ENCODE assay signal across 8 mouse cellular contexts in the genomic region with DNA sequence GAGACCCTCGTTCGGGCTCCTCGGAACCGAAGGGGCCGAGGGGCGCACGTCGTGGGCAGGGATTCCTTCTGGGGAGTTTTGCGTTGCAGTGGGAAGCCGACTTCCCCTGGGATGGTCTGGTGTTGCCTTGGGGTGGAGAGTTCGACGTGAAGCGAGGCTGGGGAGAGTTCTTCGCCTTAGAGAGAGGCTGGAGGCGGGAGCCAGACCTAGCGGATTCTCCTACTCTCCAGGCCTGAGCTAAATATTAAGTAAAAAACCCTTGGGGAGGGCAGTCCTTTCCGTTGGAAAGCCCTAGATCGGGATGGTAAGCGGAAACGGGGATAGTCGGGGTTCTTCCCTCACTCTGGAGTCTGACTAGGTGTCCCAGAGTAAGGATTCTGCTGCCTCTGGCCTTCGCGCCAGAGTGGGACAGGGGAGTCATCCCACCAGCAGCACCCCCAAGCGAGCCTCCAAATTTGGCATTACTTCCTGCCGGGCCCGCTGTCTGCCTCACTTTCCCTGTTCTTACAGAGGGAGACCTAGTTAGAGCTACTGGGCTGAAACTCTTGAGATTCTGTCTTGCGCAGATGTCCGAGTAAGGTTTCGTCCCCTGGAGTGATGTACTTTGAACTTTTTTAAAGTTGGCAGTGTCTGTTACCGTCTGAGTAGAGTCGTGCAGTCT. TPM values are rescaled to one million over a fixed set of nuclear protein-coding genes. Genes with fewer than 3 reads are reported as not detected.
DNase-seq lines count a peak whose midpoint lies in the region; ATAC-seq and TF ChIP-seq lines count a peak whose summit lies in the region.

No protein-coding gene starts in this region.

- WGBS in forebrain, embryonic 15.5 days, result under 1% methylated on average over 31 of the region's 31 CpGs
- WGBS in intestine, embryonic 15.5 days, result under 1% methylated on average over 31 of the region's 31 CpGs
- WGBS in liver, embryonic 16.5 days (ENCODE audit: insufficient replicate concordance), result under 1% methylated on average over 31 of the region's 31 CpGs
- under 1% methylated on average over 31 of the region's 31 CpGs for WGBS in olfactory bulb, adult 2 months

- peak overlapping the region; percentile 99 for H3K9ac ChIP-seq in forebrain, embryonic 15.5 days (replicated peaks)
- H3K9ac ChIP-seq in intestine, embryonic 15.5 days, result peak overlapping the region; percentile 95
- H3K9ac ChIP-seq in liver, embryonic 16.5 days (ENCODE audit: low read depth, low read length), result peak overlapping the region; percentile 81

- no peaks in the 10 kb centered on the region for H3K36me3 ChIP-seq in forebrain, embryonic 15.5 days
- no peaks in the 10 kb centered on the region for H3K36me3 ChIP-seq in intestine, embryonic 15.5 days
- H3K36me3 ChIP-seq in liver, embryonic 16.5 days (ENCODE audit: control insufficient read depth, insufficient read depth), result no peaks in the 10 kb centered on the region

- peak; percentile 34 to 53 for DNase-seq in spleen, postnatal 10 days (ENCODE audit: low spot score in 2 of 2)
- no peak for DNase-seq in spleen, adult 12 weeks (ENCODE audit: low spot score)
- DNase-seq in left cerebral cortex, adult 9 months (ENCODE audit: low spot score in 2 of 2), result no peak

- TF ChIP-seq CTCF in bone marrow macrophage, adult 2 months (IDR thresholded peaks at IDR 0.05; ENCODE audit: low read depth, low read length), result no peak
- TF ChIP-seq CTCF in olfactory bulb, adult 2 months (IDR thresholded peaks at IDR 0.05; ENCODE audit: insufficient read depth, low read depth, low read length), result no peak

- H3K27me3 ChIP-seq in forebrain, embryonic 15.5 days, result no peaks in the 10 kb centered on the region
- no peaks in the 10 kb centered on the region for H3K27me3 ChIP-seq in intestine, embryonic 15.5 days (replicated peaks)
- no peaks in the 10 kb centered on the region for H3K27me3 ChIP-seq in liver, embryonic 16.5 days (ENCODE audit: control insufficient read depth, insufficient read depth, low read depth, low read length)

- H3K4me3 ChIP-seq in bone marrow macrophage, adult 2 months (ENCODE audit: insufficient read depth, low read length), result peak overlapping the region; percentile 97
- H3K4me3 ChIP-seq in forebrain, embryonic 15.5 days, result peak overlapping the region; percentile 100
- H3K4me3 ChIP-seq in intestine, embryonic 15.5 days (replicated peaks), result peak overlapping the region; percentile 91
- peak overlapping the region; percentile 100 for H3K4me3 ChIP-seq in liver, embryonic 16.5 days (ENCODE audit: low read depth, low read length)
- peak overlapping the region; percentile 92 for H3K4me3 ChIP-seq in olfactory bulb, adult 2 months (ENCODE audit: insufficient read depth, low read depth, low read length)

- TF ChIP-seq POLR2A in bone marrow macrophage, adult 2 months (IDR thresholded peaks at IDR 0.05; ENCODE audit: borderline replicate concordance, low read depth, low read length), result no peak
- no peak for TF ChIP-seq POLR2A in olfactory bulb, adult 2 months (IDR thresholded peaks at IDR 0.05; ENCODE audit: insufficient read depth, low read depth, low read length)

- H3K4me1 ChIP-seq in bone marrow macrophage, adult 2 months (ENCODE audit: control insufficient read depth, insufficient read depth, low read length), result peaks cover 6% of the 10 kb centered on the region
- H3K4me1 ChIP-seq in forebrain, embryonic 15.5 days, result peaks cover 41% of the 10 kb centered on the region
- peaks cover 10% of the 10 kb centered on the region for H3K4me1 ChIP-seq in intestine, embryonic 15.5 days (replicated peaks)
- H3K4me1 ChIP-seq in liver, embryonic 16.5 days (ENCODE audit: control insufficient read depth, low read depth, low read length), result peaks cover 11% of the 10 kb centered on the region
- H3K4me1 ChIP-seq in olfactory bulb, adult 2 months (ENCODE audit: control insufficient read depth, insufficient read depth, low read length), result peaks cover 3% of the 10 kb centered on the region

- H3K4me2 ChIP-seq in forebrain, embryonic 15.5 days (replicated peaks), result peak overlapping the region; percentile 99
- H3K4me2 ChIP-seq in intestine, embryonic 15.5 days (replicated peaks), result peak overlapping the region; percentile 87
- peak overlapping the region; percentile 85 for H3K4me2 ChIP-seq in liver, embryonic 16.5 days (ENCODE audit: low read depth, low read length)

- peak; percentile 0; the same call in 1 of the 2 replicates for ATAC-seq in forebrain, embryonic 15.5 days (replicated peaks)
- ATAC-seq in intestine, embryonic 15.5 days, result peak; percentile 8; the same call in 1 of the 2 replicates
- ATAC-seq in liver, embryonic 16.5 days (ENCODE audit: low read depth), result no peak

- no peaks in the 10 kb centered on the region for H3K9me3 ChIP-seq in forebrain, embryonic 15.5 days
- no peaks in the 10 kb centered on the region for H3K9me3 ChIP-seq in intestine, embryonic 15.5 days
- H3K9me3 ChIP-seq in liver, embryonic 16.5 days (replicated peaks; ENCODE audit: control insufficient read depth, low read length), result no peaks in the 10 kb centered on the region

- peak overlapping the region; percentile 10 for H3K27ac ChIP-seq in bone marrow macrophage, adult 2 months (ENCODE audit: insufficient read depth, low read depth, low read length)
- peak overlapping the region; percentile 89 for H3K27ac ChIP-seq in forebrain, embryonic 15.5 days (replicated peaks)
- H3K27ac ChIP-seq in intestine, embryonic 15.5 days, result peak overlapping the region; percentile 79
- peak overlapping the region; percentile 62 for H3K27ac ChIP-seq in liver, embryonic 16.5 days (ENCODE audit: low read length)
- H3K27ac ChIP-seq in olfactory bulb, adult 2 months (ENCODE audit: insufficient read depth, low read depth, low read length), result 0 out of 2 replicates have a peak overlapping the region, but pooled peaks have one; percentile 74

RNA-seq across cellular contexts. Expression of a gene that starts 0.8 kb away (rescaled TPM):
- polyA plus RNA-seq in bone marrow macrophage, adult 2 months (2012; ENCODE audit: insufficient read depth, insufficient read length, missing spikeins), result 77.1 and 77.4 TPM in 2 replicates
- 97.5 and 103 TPM in 2 replicates for polyA plus RNA-seq in forebrain, embryonic 15.5 days (2015; fragmentation: Nextera tagmentation; extraction: Ambion mirVana)
- polyA plus RNA-seq in intestine, embryonic 15.5 days (2015; fragmentation: Nextera tagmentation; extraction: Ambion mirVana), result 57.9 and 62.2 TPM in 2 replicates
- polyA plus RNA-seq in liver, embryonic 16.5 days (2015; fragmentation: Nextera tagmentation; extraction: Ambion mirVana), result 24.6 and 26.2 TPM in 2 replicates
- 692 TPM in 1 of 2 replicates, not detected in the other for polyA plus RNA-seq in olfactory bulb, adult 2 months (2012; ENCODE audit: insufficient read depth, insufficient read length, low replicate concordance, missing spikeins)

RNA-seq across cellular contexts. Expression of a gene that starts 0.9 kb away (rescaled TPM):
- polyA plus RNA-seq in bone marrow macrophage, adult 2 months (2012; ENCODE audit: insufficient read depth, insufficient read length, missing spikeins), result 22.0 and 23.8 TPM in 2 replicates
- polyA plus RNA-seq in forebrain, embryonic 15.5 days (2015; fragmentation: Nextera tagmentation; extraction: Ambion mirVana), result 50.1 and 52.0 TPM in 2 replicates
- polyA plus RNA-seq in intestine, embryonic 15.5 days (2015; fragmentation: Nextera tagmentation; extraction: Ambion mirVana), result 28.1 and 28.3 TPM in 2 replicates
- polyA plus RNA-seq in liver, embryonic 16.5 days (2015; fragmentation: Nextera tagmentation; extraction: Ambion mirVana), result 14.4 TPM in 2 replicates
- 135 TPM in 1 of 2 replicates, not detected in the other for polyA plus RNA-seq in olfactory bulb, adult 2 months (2012; ENCODE audit: insufficient read depth, insufficient read length, low replicate concordance, missing spikeins)

Comparison
In these comparisons a context has a peak if more than half of its experiments do, and no peak if none do; other contexts are left out.
1. DNase-seq: peak in spleen, postnatal 10 days (2 of 2); none in spleen, adult 12 weeks (single experiment) and left cerebral cortex, adult 9 months (0 of 2).
2. H3K27ac ChIP-seq: peak in every context shown above with its lines; median percentile 89 in forebrain, embryonic 15.5 days; 79 in intestine, embryonic 15.5 days; 74 in olfactory bulb, adult 2 months; 62 in liver, embryonic 16.5 days; 10 in bone marrow macrophage, adult 2 months.
3. Peak in every context shown above with its lines, with median percentiles within 50 percentile points of each other: H3K4me3 ChIP-seq, H3K4me2 ChIP-seq and H3K9ac ChIP-seq.